Mouse (Mus musculus): ENCODE results near the gene Rmdn3. TPM values are rescaled to one million over a fixed set of nuclear protein-coding genes. Genes with fewer than 3 reads are reported as not detected.

The Rmdn3 gene
- polyA plus RNA-seq (2015; fragmentation: Nextera tagmentation; extraction: Ambion mirVana): 48.5 and 49.5 TPM in 2 replicates

GRCm38 (mm10) chr2:119156681-119157572 lies at the start of gene Rmdn3:
Gene Rmdn3 (minus strand): TSS chr2:119157034.
- under 1% methylated on average over 55 of the region's 57 CpGs for whole genome bisulfite sequencing
- Histone ChIP-seq H3K4me1 (replicated peaks) (peaks cover 9% of the 10 kb centered on the region), H3K9me3 (no peaks in the 10 kb centered on the region), H3K36me3 (0 out of 2 replicates have a peak, but pooled peaks cover 14% of the 10 kb centered on the region), H3K4me3 (replicated peaks) (peak within 1 kb of the TSS; percentile 99), H3K27me3 (replicated peaks) (no peaks in the 10 kb centered on the region), H3K9ac (peak within 1 kb of the TSS; percentile 91), H3K4me2 (replicated peaks) (peak within 1 kb of the TSS; percentile 86), H3K27ac (0 out of 2 replicates have a peak within 1 kb of the TSS, but pooled peaks have one; percentile 27)
- ATAC-seq: peak; percentile 91

DNA sequence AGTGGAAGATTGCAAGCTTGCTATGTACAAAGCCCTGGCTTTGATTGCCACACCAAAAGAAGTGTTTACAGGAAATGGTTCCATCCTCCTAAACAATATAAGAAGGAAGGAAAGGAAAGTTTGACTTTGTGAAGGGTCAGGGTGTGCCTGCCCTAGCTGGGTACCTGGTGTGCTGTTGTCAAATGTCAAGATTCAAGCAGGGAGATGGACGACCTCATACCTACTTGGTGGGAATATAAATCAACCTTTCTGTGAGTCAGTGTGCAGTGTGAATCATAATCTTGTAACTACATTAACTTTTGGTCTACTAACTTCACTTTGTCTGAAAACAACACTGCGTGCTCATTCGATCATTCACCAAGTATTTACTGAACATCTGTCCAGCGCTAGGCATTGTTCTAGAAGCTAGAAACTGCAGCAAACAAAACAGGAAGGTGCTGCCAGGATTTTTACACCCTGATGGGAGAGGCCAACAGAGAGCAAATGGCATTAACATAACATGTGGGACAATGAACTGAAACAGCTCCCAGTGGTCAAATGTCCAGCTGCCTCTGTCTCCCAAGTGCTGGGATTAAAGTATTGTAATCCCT lies 47.1 kb upstream of the Rmdn3 start:
- Histone ChIP-seq H3K4me2 (replicated peaks) (no peak overlapping the region), H3K9ac (no peak overlapping the region), H3K4me1 (replicated peaks) (0 out of 2 replicates have a peak, but pooled peaks cover 10% of the 10 kb centered on the region), H3K4me3 (replicated peaks) (no peak overlapping the region), H3K9me3 (no peaks in the 10 kb centered on the region), H3K27me3 (replicated peaks) (no peaks in the 10 kb centered on the region), H3K36me3 (no peaks in the 10 kb centered on the region), H3K27ac (no peak overlapping the region)
- WGBS: 70% methylated on average over 4 of the region's 4 CpGs
- no peak for ATAC-seq

DNA sequence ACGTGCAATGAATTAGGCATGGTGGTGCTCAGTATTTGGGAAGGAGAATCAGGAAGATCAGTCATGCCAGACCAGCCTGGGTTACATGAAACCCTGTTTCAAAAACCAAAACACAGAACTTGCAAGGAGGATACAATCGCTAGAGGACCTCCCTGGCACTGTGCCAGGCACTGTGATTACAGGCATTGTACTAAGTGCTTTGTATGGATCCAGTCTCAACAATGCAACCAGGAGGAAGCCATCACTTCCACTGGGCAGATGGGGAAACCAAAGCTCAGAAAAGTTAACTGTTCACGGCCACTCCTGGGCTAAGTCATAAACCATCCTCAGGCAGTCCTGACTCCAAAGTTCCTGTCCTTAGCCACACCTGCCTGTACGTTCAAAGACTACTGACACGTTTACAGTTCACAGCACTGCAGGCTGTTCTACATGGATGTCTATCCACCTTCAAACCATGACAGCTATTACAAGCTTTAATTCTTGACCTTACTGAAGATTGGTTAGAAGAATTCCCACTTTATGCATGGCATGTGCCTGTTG lies 46.1 kb upstream of the Rmdn3 start:
- Histone ChIP-seq H3K4me3 (replicated peaks) (no peak overlapping the region), H3K36me3 (no peaks in the 10 kb centered on the region), H3K27me3 (replicated peaks) (no peaks in the 10 kb centered on the region), H3K4me2 (replicated peaks) (no peak overlapping the region), H3K4me1 (replicated peaks) (0 out of 2 replicates have a peak, but pooled peaks cover 10% of the 10 kb centered on the region), H3K9ac (no peak overlapping the region), H3K27ac (no peak overlapping the region), H3K9me3 (no peaks in the 10 kb centered on the region)
- 32% methylated on average over 5 of the region's 5 CpGs for WGBS
- ATAC-seq: peak; percentile 78

DNA sequence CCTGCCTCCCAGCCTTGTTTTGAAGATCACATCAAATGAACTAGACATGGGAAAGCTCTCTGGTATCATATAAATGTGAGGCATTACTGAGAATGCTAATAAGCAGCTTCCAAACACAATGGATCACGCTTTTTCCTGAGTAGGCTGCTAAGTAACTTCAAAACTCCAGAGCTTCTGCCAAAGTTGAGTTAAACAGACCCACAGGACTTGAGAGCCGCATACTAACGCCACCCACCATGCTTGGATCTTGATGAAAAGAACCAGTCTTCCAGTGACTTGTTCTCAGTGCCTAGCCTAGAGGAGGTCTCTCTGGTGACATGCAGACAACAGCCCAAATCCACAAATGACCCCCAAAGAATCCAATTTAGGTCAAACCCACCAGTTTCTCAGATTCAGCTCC lies 42.1 kb upstream of the Rmdn3 start:
- Histone ChIP-seq H3K9me3 (no peaks in the 10 kb centered on the region), H3K4me2 (replicated peaks) (no peak overlapping the region), H3K27ac (no peak overlapping the region), H3K9ac (no peak overlapping the region), H3K4me3 (replicated peaks) (no peak overlapping the region), H3K36me3 (no peaks in the 10 kb centered on the region), H3K27me3 (replicated peaks) (no peaks in the 10 kb centered on the region), H3K4me1 (replicated peaks) (0 out of 2 replicates have a peak, but pooled peaks cover 10% of the 10 kb centered on the region)
- 74% methylated on average over 3 of the region's 3 CpGs for WGBS
- ATAC-seq: no peak

GRCm38 (mm10) chr2:119198049-119198448 lies 41.2 kb upstream of the Rmdn3 start:
- Histone ChIP-seq H3K9me3 (no peaks in the 10 kb centered on the region), H3K4me1 (replicated peaks) (0 out of 2 replicates have a peak, but pooled peaks cover 3% of the 10 kb centered on the region), H3K36me3 (no peaks in the 10 kb centered on the region), H3K9ac (no peak overlapping the region), H3K4me3 (replicated peaks) (no peak overlapping the region), H3K27ac (no peak overlapping the region), H3K4me2 (replicated peaks) (no peak overlapping the region), H3K27me3 (replicated peaks) (no peaks in the 10 kb centered on the region)
- 42% methylated on average over 1 of the region's 1 CpGs for WGBS
- no peak for ATAC-seq

- H3K27ac ChIP-seq: no peak overlapping the region
- WGBS: 81% methylated on average over 1 of the region's 1 CpGs
- H3K4me3 ChIP-seq (replicated peaks): no peak overlapping the region
- no peak overlapping the region for H3K4me2 ChIP-seq (replicated peaks)
- no peaks in the 10 kb centered on the region for H3K27me3 ChIP-seq (replicated peaks)
- H3K9ac ChIP-seq: no peak overlapping the region
- no peak for ATAC-seq
- no peaks in the 10 kb centered on the region for H3K4me1 ChIP-seq (replicated peaks)
- no peaks in the 10 kb centered on the region for H3K36me3 ChIP-seq
- no peaks in the 10 kb centered on the region for H3K9me3 ChIP-seq
These were observed 40.7 kb upstream of the Rmdn3 start for GRCm38 (mm10) chr2:119197493-119197892.

DNA sequence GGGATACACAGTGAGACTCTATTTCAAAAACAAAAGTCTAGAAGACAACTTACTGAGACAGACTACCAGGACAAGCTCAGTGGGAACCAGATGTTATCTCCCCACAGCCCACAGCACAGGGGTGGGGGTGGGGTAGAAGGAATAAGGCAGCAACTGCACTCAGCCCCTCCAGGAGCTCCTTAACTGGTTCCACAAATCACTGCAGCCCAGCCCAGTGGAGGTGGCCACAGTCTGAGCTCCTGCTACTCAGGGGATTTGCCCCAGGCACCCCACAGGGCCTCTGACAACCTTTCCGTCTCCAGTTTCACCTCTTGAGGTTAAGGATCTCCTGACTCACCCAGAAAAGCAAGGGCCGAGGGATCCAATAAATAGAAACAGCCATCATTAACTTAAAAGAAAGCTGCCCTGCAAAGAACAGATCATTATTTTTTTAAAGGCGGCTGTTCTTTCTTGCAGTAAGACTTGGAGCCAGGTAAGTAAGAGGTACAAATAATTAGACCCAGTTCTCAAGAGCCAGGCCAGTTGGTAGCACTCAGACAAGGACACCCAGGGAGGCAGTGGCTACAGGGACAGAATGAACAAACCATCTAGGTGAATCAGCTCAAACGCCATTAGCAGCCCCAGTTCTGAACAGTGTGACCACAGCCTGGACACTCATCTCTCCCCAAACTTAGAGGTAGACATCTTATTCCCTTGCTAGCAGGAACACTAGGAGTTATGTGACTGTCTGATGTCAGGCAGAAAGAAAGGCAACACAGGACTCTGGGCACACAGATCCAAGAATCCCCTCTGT lies 39.7 kb upstream of the Rmdn3 start:
- H3K9ac ChIP-seq: no peak overlapping the region

DNA sequence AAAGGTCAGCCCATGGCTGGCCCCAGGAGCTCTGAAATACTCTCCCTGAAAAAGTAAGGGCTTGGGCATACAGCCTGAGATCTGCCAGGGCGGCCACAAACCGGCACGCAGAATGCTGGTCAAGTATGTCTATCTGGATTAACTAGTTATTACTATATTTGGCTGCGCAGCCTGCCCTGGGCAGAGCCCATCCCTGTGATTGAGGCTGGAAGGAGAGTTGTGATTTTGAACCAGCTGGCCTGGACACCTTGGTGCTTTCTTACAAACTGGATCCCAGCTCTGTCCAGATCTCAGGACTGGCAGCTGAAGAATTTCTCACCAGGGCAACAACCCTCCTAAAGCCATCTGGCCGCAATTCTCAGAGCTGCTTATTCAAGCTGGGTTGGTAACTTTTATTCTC lies 37.3 kb upstream of the Rmdn3 start:
- H3K36me3 ChIP-seq: no peaks in the 10 kb centered on the region
- ATAC-seq: no peak
- no peak overlapping the region for H3K4me2 ChIP-seq (replicated peaks)
- no peak overlapping the region for H3K4me3 ChIP-seq (replicated peaks)
- no peak overlapping the region for H3K9ac ChIP-seq
- H3K27me3 ChIP-seq (replicated peaks): no peaks in the 10 kb centered on the region
- 87% methylated on average over 5 of the region's 5 CpGs for WGBS
- no peaks in the 10 kb centered on the region for H3K9me3 ChIP-seq
- peaks cover 1% of the 10 kb centered on the region; the same call in 1 of the 2 replicates for H3K4me1 ChIP-seq (replicated peaks)
- no peak overlapping the region for H3K27ac ChIP-seq

More for the DNA sequence above, 39.7 kb upstream of the Rmdn3 start:
- Histone ChIP-seq H3K4me2 (replicated peaks) (no peak overlapping the region), H3K27me3 (replicated peaks) (no peaks in the 10 kb centered on the region), H3K4me1 (replicated peaks) (no peaks in the 10 kb centered on the region), H3K27ac (no peak overlapping the region), H3K36me3 (no peaks in the 10 kb centered on the region), H3K4me3 (replicated peaks) (no peak overlapping the region), H3K9me3 (no peaks in the 10 kb centered on the region)
- no peak for ATAC-seq
- 41% methylated on average over 4 of the region's 4 CpGs for WGBS

DNA sequence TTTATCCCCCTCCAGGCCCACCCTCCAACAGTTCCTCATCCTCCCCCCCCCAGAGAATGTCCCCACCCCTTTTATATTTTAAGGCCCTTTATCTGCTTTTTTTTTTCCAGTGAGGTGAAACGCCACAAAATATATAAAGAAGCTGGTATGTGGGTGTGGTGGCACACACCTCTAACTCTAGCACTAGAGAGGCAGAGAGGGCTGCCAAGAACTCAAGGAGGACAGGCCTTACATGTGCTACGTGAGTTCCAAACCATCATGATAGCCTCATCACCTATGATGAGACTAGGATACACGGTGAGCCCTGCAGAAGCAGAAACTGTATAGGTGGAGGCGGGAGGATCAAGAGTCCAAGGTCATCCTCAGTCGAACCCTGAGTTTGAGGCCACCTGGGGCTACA lies 34.1 kb upstream of the Rmdn3 start:
- no peak for ATAC-seq
- H3K4me1 ChIP-seq (replicated peaks): peaks cover 3% of the 10 kb centered on the region; the same call in 1 of the 2 replicates
- H3K4me3 ChIP-seq (replicated peaks): no peak overlapping the region
- 77% methylated on average over 5 of the region's 5 CpGs for WGBS
- no peaks in the 10 kb centered on the region for H3K36me3 ChIP-seq
- no peaks in the 10 kb centered on the region for H3K9me3 ChIP-seq
- H3K4me2 ChIP-seq (replicated peaks): no peak overlapping the region
- no peak overlapping the region for H3K9ac ChIP-seq
- no peaks in the 10 kb centered on the region for H3K27me3 ChIP-seq (replicated peaks)
- no peak overlapping the region for H3K27ac ChIP-seq

- no peak overlapping the region for H3K27ac ChIP-seq
- H3K4me1 ChIP-seq (replicated peaks): peaks cover 3% of the 10 kb centered on the region; the same call in 1 of the 2 replicates
- 7% methylated on average over 15 of the region's 15 CpGs for WGBS
- 0 out of 2 replicates have a peak, but pooled peaks cover 8% of the 10 kb centered on the region for H3K36me3 ChIP-seq
- H3K9me3 ChIP-seq: no peaks in the 10 kb centered on the region
- H3K27me3 ChIP-seq (replicated peaks): no peaks in the 10 kb centered on the region
- H3K4me2 ChIP-seq (replicated peaks): peak overlapping the region; percentile 75
- H3K9ac ChIP-seq: peak overlapping the region; percentile 27; the same call in 1 of the 2 replicates
- peak; percentile 94 for ATAC-seq
- H3K4me3 ChIP-seq (replicated peaks): peak overlapping the region; percentile 32
These were observed 32.3 kb upstream of the Rmdn3 start for GRCm38 (mm10) chr2:119189029-119189710.

DNA sequence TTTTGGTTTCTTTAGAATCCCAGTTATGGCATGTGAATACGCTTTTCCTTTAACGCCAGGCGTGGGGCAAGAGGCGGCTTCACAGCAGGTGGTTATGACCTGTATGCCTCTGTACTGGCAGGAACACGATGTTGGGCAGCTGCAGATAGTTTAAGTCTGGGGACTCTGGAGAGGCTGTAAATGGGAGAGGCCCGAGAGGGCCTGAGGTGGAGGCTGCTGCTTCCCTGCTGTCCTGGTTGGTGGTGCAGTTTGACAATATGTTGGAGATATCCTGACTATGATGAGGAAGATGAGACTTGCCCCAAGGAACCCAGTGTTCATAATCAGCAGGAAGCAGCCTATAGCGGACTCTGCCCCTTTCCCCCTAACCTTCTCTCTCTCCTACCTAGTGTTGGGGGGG lies 26.1 kb upstream of the Rmdn3 start:
- Histone ChIP-seq H3K9me3 (no peaks in the 10 kb centered on the region), H3K9ac (no peak overlapping the region), H3K27ac (no peak overlapping the region), H3K27me3 (replicated peaks) (no peaks in the 10 kb centered on the region), H3K4me2 (replicated peaks) (no peak overlapping the region), H3K4me1 (replicated peaks) (no peaks in the 10 kb centered on the region), H3K4me3 (replicated peaks) (no peak overlapping the region), H3K36me3 (peaks cover 14% of the 10 kb centered on the region; the same call in 1 of the 2 replicates)
- no peak for ATAC-seq
- WGBS: 86% methylated on average over 7 of the region's 7 CpGs

Data from intestine, embryonic 15.5 days (tissue).